Mouse (Mus musculus) small intestine, adult 2 months (tissue): Measurements from ENCODE around the gene Atf6b. TPM values are rescaled to one million over a fixed set of nuclear protein-coding genes. Genes with fewer than 3 reads are reported as not detected.

Source experiments
- H3K27ac ChIP-seq: fragments of 200-500 bp; 2 replicates; pipeline ENCODE4 v1.5.1; 2012; ENCODE audit warnings: low read depth, low read length, control low read depth, inconsistent platforms; ENCODE audit not compliant: insufficient read depth
- H3K27me3 ChIP-seq: fragments of 200-500 bp; 2 replicates; pipeline ENCODE4 v1.6.1; 2012; ENCODE audit warnings: mild to moderate bottlenecking, moderate library complexity, low read length, inconsistent platforms; ENCODE audit not compliant: control insufficient read depth, insufficient read depth
- H3K36me3 ChIP-seq: fragments of 200-500 bp; 2 replicates; pipeline ENCODE4 v1.6.1; 2012; ENCODE audit warnings: mild to moderate bottlenecking, low read length, control low read depth, inconsistent platforms; ENCODE audit not compliant: control insufficient read depth, insufficient read depth
- H3K4me1 ChIP-seq: fragments of 200-500 bp; 2 replicates; pipeline ENCODE4 v1.6.1; 2012; ENCODE audit warnings: low read length, inconsistent platforms, mixed read lengths; ENCODE audit not compliant: control insufficient read depth, insufficient read depth, insufficient read length
- H3K4me3 ChIP-seq: fragments of 200-500 bp; 2 replicates; pipeline ENCODE4 v1.5.1; 2012; ENCODE audit warnings: low read depth, mild to moderate bottlenecking, control low read depth, inconsistent platforms, low read length, moderate library complexity
- CTCF ChIP-seq: fragments of 200-500 bp; IDR thresholded peaks from 2 replicates; pipeline ENCODE4 v1.5.1; 2012; ENCODE audit warnings: low read depth, mild to moderate bottlenecking, control low read depth, inconsistent platforms, low read length, moderate library complexity, mixed read lengths; ENCODE audit not compliant: insufficient replicate concordance, insufficient read length; ENCODE audit errors: extremely low read depth
- POLR2A ChIP-seq: fragments of 200-500 bp; IDR thresholded peaks from 2 replicates; pipeline ENCODE4 v1.6.1; 2012; ENCODE audit warnings: low read depth, mild to moderate bottlenecking, control low read depth, inconsistent platforms, low read length, moderate library complexity
- WGBS: fragments of 180-500 bp; shearing (Covaris S2); methylation state at CpG from one replicate; pipeline ENCODE4 v1.1.7; 2018; 5-methylcytosine and 5-hydroxymethylcytosine counted together
- polyA plus RNA-seq: library from polyadenylated mRNA; depleted of rRNA; stranded (reverse); fragments of >200 nt; gene quantifications from 2 replicates; pipeline ENCODE4 v1.2.3, GENCODE M21; 2012

The Atf6b gene
- polyA plus RNA-seq, 1 experiment: 48.0 TPM

DNA sequence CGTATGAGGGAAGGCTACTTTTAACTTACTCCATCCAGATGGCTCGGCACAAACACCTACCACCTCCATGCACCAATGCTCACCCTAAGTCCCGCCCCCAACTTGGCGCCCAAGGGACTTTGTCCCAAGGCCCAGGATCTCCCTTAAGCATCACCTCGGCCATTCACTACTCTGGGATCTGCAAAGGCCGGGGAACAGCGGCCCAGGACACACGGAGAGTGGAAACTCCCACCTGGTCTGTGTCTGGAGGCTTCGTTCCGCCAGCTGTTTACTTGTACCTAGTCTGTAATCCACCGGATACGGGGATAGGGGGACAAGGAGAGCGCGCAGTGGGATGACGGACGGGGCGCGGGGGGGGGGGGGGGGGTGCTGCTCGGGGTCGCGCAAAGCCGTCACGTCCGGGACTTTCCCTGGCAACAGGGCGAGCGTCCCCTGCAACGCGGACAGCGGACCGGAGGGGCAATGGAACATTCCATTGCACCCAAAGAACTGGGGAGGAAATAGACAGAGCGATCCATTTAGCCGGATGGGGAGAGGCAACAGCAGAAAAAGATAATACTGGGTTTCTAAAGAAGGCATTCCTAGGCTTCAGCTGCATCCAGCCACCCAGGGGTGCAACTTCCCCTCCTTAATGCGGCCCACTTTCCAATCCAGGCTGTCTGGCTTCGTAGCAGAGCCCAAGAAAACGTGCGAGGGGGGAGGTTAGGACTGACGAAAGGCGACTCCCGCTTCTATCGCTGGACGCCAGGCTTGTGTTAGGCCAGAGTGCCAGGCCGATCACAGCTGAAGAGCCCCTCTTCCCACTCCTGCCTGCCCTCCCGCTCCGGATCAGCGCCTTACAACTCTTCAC lies 19.6 kb upstream of the Atf6b start:
- H3K4me1 ChIP-seq: peaks cover 13% of the 10 kb centered on the region
- peaks cover 7% of the 10 kb centered on the region for H3K36me3 ChIP-seq
- TF ChIP-seq CTCF (no peak), POLR2A (peak; percentile 31; the same call in 1 of the 2 replicates)
- peaks cover 14% of the 10 kb centered on the region for H3K27me3 ChIP-seq
- WGBS: 1% methylated on average over 43 of the region's 45 CpGs
- H3K27ac ChIP-seq: peak overlapping the region; percentile 89
- peak overlapping the region; percentile 74 for H3K4me3 ChIP-seq

DNA sequence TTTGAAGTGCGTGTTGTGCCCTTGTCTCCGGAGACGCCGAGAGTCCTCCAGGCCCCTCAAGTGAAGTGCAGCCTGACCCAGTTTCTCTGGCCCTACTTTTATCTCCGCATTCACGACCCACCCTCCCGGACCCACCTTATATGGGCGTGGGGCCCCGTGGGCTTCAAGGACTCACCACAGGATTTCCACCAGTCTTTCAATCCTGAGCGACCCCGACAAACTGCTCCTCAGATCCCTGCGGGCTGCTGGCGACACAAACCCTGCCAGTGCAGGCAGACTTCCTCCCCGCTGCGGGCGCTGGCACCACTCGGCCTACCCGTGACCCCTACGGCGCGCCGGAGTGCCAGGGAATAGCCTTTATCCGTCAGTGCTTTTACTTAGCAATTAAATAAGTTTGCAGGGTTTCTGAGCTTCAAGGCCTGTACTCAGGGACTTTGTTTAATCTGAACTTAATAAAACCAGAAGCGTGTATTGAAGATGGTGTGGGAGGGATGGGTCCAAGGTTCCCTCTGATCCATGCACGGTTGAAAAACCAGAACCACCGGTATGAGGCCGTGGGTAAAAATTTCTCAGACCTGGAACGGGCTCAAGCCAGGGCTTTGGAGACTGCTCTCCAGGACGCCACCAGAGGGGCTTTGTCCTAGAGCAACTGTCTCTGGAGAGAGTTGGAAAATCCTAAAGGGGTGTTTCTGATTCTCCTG lies 18.9 kb upstream of the Atf6b start, which contains the start of gene Ppt2:
Ppt2 (minus strand) TSS at position 568 of the 701 bp plus-strand sequence.
- 3% methylated on average over 29 of the region's 29 CpGs for WGBS

DNA sequence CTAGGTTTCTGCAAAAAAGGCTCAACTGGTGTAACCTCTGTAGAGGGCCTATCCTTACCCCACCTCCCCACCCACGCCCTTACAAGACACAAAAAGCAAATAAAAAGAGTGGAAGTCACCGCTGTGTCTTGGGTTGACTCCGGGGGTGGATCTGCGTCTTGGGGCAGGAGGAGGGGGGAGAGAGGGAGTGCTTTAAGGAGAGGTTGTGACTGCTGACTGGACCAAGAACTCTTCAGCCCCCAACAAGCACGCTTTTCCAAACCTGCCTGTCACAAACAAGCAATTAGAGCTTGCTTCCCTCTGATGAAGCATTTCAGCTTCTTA lies 18.3 kb upstream of the Atf6b start:
- Histone ChIP-seq H3K27me3 (peaks cover 14% of the 10 kb centered on the region), H3K36me3 (no peaks in the 10 kb centered on the region; the same call in 1 of the 2 replicates), H3K4me3 (peak overlapping the region; percentile 74; the same call in 1 of the 2 replicates), H3K4me1 (peaks cover 13% of the 10 kb centered on the region), H3K27ac (peak overlapping the region; percentile 89)
- TF ChIP-seq CTCF (no peak), POLR2A (no peak)
- WGBS: 14% methylated on average over 5 of the region's 5 CpGs

More for the DNA sequence above, 18.9 kb upstream of the Atf6b start, which contains the start of gene Ppt2:
- Histone ChIP-seq H3K4me3 (peak within 1 kb of the TSS; percentile 74), H3K4me1 (peaks cover 13% of the 10 kb centered on the region), H3K27ac (peak within 1 kb of the TSS; percentile 89), H3K36me3 (no peaks in the 10 kb centered on the region; the same call in 1 of the 2 replicates), H3K27me3 (peaks cover 14% of the 10 kb centered on the region)
- TF ChIP-seq CTCF (no peak), POLR2A (0 out of 2 replicates have a peak, but pooled peaks have one; percentile 29)

DNA sequence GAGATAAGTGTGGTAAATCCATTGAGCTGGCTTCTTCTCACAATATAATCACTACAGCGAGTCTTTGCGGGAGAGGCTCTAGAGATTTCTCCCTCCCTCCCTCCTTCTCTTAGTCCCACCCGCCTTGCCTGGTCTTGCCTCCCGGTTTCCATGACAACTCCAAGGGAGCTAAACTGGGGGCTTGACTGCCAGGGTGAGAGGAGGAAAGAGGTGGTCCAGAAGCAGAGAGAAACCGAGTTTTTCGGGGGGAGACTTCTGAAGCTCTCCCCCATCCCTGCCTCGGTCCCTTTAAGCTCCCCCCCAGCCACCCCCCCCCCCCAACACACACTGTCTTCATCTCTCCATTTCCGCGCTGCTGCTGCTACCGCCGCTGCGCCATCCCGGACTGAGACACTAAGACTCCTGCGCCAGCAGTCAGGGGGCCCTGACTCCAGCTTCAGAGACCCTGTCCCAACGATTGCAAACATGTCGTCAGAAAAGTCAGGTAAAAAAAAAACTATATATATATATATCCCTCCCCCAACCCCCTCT lies 17.7 kb upstream of the Atf6b start, which contains the start of gene Prrt1:
Prrt1 (plus strand) TSS at position 313 of the 531 bp plus-strand sequence.
- no peak for TF ChIP-seq POLR2A
- TF ChIP-seq CTCF: no peak
- peak within 1 kb of the TSS; percentile 89 for H3K27ac ChIP-seq
- peaks cover 13% of the 10 kb centered on the region for H3K4me1 ChIP-seq
- H3K36me3 ChIP-seq: no peaks in the 10 kb centered on the region; the same call in 1 of the 2 replicates
- 61% methylated on average over 16 of the region's 16 CpGs for WGBS
- peaks cover 14% of the 10 kb centered on the region for H3K27me3 ChIP-seq
- H3K4me3 ChIP-seq: peak within 1 kb of the TSS; percentile 74

DNA sequence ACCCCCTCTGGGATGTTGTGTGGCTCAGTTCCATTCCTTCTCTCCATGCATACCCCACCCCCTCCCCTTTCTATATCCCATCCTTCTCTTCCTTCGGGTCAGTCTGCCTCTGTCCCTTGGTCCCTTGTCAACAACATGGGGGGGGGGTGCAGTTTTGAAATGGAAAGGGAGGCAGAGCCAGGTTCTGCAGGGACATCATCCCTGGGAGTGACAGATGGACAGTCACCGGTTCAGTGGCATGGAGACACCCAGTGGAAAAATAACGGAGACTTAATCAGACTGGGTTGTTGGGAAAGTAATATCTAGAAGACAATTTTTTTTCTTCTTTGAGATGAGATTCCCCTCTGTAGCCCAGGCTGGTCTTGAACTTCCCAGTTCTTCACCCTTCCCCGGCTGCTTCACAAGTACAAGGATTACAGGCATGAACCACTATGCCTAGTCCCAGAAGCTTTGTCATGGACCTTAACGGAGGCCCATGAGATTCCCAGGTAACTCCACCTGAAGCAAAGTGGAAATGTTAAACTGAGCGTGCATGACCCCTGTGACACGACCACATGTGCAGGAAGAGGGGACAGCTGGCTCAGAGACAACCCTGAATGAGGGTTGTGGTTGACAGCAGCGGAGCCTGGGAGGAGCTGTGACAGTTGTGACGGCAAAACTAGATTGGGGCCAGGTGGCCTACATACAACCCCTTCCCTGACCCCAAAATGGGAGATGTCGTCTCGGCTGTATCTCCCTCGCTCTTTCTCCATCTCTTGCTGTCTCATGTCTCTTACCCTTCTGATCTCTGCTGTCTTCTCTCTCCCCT lies 16.9 kb upstream of the Atf6b start:
- WGBS: 68% methylated on average over 12 of the region's 12 CpGs
- peaks cover 14% of the 10 kb centered on the region for H3K27me3 ChIP-seq

DNA sequence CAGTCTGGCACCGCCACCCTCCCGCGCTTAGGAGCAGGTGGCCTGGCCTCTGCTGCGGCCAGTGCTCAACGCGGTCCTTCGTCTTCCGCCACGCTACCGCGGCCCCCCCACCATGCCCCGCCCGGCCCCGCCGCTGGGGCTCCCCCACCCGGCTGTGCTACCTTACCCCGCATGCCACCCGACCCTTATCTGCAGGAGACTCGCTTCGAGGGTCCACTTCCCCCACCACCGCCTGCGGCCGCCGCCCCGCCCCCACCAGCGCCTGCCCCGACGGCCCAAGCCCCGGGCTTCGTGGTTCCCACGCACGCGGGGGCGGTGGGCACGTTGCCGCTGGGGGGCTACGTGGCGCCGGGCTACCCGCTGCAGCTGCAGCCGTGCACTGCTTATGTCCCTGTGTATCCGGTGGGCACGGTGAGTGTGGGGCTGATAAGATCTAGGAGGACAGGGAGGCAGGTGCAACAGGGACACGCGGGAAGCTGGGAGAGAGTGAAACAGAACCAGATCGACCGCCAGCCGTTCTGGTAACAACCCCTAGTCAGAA lies 16.1 kb upstream of the Atf6b start:
- WGBS: 8% methylated on average over 44 of the region's 48 CpGs
- Histone ChIP-seq H3K4me1 (peaks cover 13% of the 10 kb centered on the region), H3K36me3 (no peaks in the 10 kb centered on the region), H3K4me3 (peak overlapping the region; percentile 57), H3K27ac (no peak overlapping the region), H3K27me3 (peaks cover 14% of the 10 kb centered on the region)
- no peak for TF ChIP-seq POLR2A
- no peak for TF ChIP-seq CTCF

More for the DNA sequence above, 16.9 kb upstream of the Atf6b start:
- no peaks in the 10 kb centered on the region; the same call in 1 of the 2 replicates for H3K36me3 ChIP-seq
- H3K4me3 ChIP-seq: peak overlapping the region; percentile 57
- TF ChIP-seq CTCF (no peak), POLR2A (no peak)
- H3K27ac ChIP-seq: peak overlapping the region; percentile 44; the same call in 1 of the 2 replicates
- H3K4me1 ChIP-seq: peaks cover 13% of the 10 kb centered on the region
